Mouse (Mus musculus) CH12.LX (cell line): ENCODE data around the gene Map2k1.

Experiments
- CTCF ChIP-seq, 2 experiments: IDR thresholded peaks in 1 of 2; conservative IDR thresholded peaks in 1 of 2; 2 replicates each; pipeline ENCODE4 v1.5.1; 2011 to 2012; ENCODE audit warnings: low read depth in 2 of 2, low read length in 2 of 2, improper control_type of control experiment in 1 of 2, inconsistent platforms in 1 of 2, mild to moderate bottlenecking in 1 of 2, moderate library complexity in 1 of 2
- E2F4 ChIP-seq: IDR thresholded peaks from 2 replicates; pipeline ENCODE4 v1.6.1; 2011; ENCODE audit warnings: low read depth, low read length, improper control_type of control experiment; ENCODE audit not compliant: insufficient replicate concordance
- EP300 ChIP-seq: IDR thresholded peaks from 2 replicates; pipeline ENCODE4 v1.6.1; 2011; ENCODE audit warnings: low read length, improper control_type of control experiment
- HCFC1 ChIP-seq: IDR thresholded peaks from 2 replicates; pipeline ENCODE4 v1.6.1; 2012; ENCODE audit warnings: low read depth, mild to moderate bottlenecking, inconsistent platforms, low read length, improper control_type of control experiment
- MAFK ChIP-seq: IDR thresholded peaks from 2 replicates; pipeline ENCODE4 v1.6.1; 2011; ENCODE audit warnings: low read length, improper control_type of control experiment; ENCODE audit not compliant: insufficient replicate concordance
- NELFE ChIP-seq: IDR thresholded peaks from 2 replicates; pipeline ENCODE4 v1.6.1; 2011; ENCODE audit warnings: low read depth, low read length, improper control_type of control experiment
- POLR2A ChIP-seq: IDR thresholded peaks from 2 replicates; pipeline ENCODE4 v1.6.1; 2011; ENCODE audit warnings: low read depth, mild to moderate bottlenecking, improper control_type of control experiment, low read length
- RAD21 ChIP-seq: IDR thresholded peaks from 2 replicates; pipeline ENCODE4 v1.6.1; 2011; ENCODE audit warnings: low read depth, mild to moderate bottlenecking, low read length, improper control_type of control experiment, moderate library complexity
- TBP ChIP-seq: conservative IDR thresholded peaks from 2 replicates; pipeline ENCODE4 v1.6.1; 2011; ENCODE audit warnings: low read depth, low read length, improper control_type of control experiment
- ZMIZ1 ChIP-seq: IDR thresholded peaks from 2 replicates; pipeline ENCODE4 v1.6.1; 2012; ENCODE audit warnings: low read depth, mild to moderate bottlenecking, inconsistent platforms, low read length, improper control_type of control experiment
- ZNF384 ChIP-seq: IDR thresholded peaks from 2 replicates; pipeline ENCODE4 v1.6.1; 2012; ENCODE audit warnings: low read depth, low read length, improper control_type of control experiment, inconsistent platforms

DNA sequence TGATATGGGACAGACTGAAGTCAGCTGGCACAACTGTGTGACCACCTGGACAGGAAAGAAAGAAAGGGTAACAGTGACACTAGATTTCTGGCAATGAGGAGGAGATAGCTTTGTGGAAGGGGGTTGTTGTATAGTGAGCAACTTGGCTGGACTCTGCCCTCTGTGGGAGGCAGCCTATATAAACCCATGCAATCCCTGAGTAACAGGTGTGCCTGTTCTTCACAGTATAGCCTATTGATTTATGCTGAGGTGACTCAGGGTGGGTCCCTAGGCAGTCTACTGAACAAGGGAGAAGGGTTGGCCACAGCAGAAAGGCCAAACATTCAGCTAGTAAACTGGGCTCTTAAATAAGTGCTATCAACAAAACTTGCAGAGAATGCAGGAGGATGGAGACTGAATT is 27.6 kb downstream of the Map2k1 start:
- no peak for TF ChIP-seq NELFE
- TF ChIP-seq TBP = no peak
- no peak for TF ChIP-seq POLR2A
- no peak for TF ChIP-seq ZNF384
- TF ChIP-seq MAFK = no peak
- no peak for TF ChIP-seq CTCF (conservative IDR thresholded peaks at IDR 0.05 in 1 of 2, IDR thresholded peaks at IDR 0.05 in 1 of 2; ENCODE audit: low read depth in 2 of 2, low read length in 2 of 2)
- TF ChIP-seq E2F4 = no peak
- TF ChIP-seq HCFC1 = no peak
- TF ChIP-seq ZMIZ1 = no peak
- TF ChIP-seq EP300 = no peak
- no peak for TF ChIP-seq RAD21
